Mouse (Mus musculus) testis, adult 2 months (tissue): ENCODE measurements around the gene Aff1.

Experiments used
- CTCF ChIP-seq: fragments of 200-500 bp; IDR thresholded peaks from 2 replicates; pipeline ENCODE4 v1.5.1; 2012; ENCODE audit warnings: low read depth, mild to moderate bottlenecking, inconsistent platforms, low read length, moderate library complexity; ENCODE audit not compliant: control insufficient read depth, insufficient read depth, insufficient replicate concordance
- POLR2A ChIP-seq: fragments of 200-500 bp; IDR thresholded peaks from 2 replicates; pipeline ENCODE4 v1.6.1; 2012; ENCODE audit warnings: low read depth, mild to moderate bottlenecking, inconsistent platforms, low read length, moderate library complexity; ENCODE audit not compliant: control insufficient read depth

GRCm38 (mm10) chr5:103753511-103754329, 61.5 kb downstream of the Aff1 start:
- peak; percentile 36 for TF ChIP-seq POLR2A
- no peak for TF ChIP-seq CTCF
